Mouse (Mus musculus): ENCODE results near the gene Zfand2b. TPM values are rescaled to one million over a fixed set of nuclear protein-coding genes. Genes with fewer than 3 reads are reported as not detected.

Zfand2b gene
- polyA plus RNA-seq (2012; fragmentation: generic; extraction: Trizol), result 43.4 TPM

DNA sequence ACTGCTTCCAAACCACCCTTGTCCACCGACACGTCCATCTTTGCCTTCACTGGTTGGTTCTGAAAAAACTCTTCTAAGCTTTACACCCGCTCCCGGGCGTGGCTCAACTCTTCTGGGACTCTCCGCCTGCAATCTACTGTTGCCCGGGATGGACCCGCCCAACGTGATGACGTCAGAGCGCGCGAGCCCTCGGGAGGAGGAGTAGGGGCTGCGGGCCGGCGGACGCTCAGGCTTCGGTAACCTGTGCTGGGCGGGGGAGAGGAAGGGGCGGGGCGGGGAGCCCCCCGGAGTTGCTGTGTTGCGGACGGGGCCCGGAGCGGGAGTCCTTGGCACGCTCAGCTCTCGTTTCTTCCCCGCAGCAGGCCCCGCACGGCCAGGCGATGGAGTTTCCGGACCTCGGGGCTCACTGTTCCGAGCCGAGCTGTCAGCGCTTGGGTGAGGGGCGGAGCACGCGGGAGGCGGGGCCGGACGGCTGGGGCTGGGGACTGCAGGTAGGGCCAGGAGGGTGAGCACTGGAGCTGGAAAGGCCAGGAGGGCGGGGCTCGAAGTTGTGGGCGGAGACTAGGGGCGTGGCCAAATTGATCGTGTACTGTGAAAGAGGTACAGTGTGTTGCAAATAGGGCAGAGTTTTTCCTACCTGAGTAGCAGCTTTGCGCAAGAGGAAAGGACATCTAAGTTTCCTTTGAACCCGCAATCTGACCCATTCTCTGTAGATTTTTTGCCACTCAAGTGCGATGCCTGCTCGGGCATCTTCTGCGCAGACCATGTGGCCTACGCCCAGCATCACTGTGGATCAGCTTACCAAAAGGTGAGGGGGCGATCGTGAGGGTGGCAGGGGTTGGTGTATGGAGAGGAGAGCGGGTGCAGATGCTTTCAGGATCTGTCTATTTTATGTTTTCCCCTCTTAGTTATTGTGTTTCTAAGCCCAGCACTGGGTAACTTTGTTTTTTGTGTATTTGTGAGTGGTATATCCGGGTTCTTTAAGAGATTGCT is at the start of gene Zfand2b:
Gene Zfand2b, plus strand, starts transcription at position 175 of the 993 bp plus-strand sequence.
- Histone ChIP-seq H3K79me2 (ENCODE audit: control insufficient read depth, insufficient read depth) (no peaks in the 10 kb centered on the region), H3K27me3 (ENCODE audit: control insufficient read depth, insufficient read depth, insufficient read length) (no peaks in the 10 kb centered on the region), H3K36me3 (ENCODE audit: control insufficient read depth, insufficient read depth) (peaks cover 12% of the 10 kb centered on the region), H3K4me2 (ENCODE audit: low read depth) (peak within 1 kb of the TSS; percentile 94), H3ac (ENCODE audit: control insufficient read depth, insufficient read length) (peak within 1 kb of the TSS; percentile 26), H3K4me3 (peak within 1 kb of the TSS; percentile 37)
- TF ChIP-seq TCF3 (IDR thresholded peaks at IDR 0.05; ENCODE audit: insufficient read length, low read depth) (no peak), SRF (IDR thresholded peaks at IDR 0.05; ENCODE audit: control insufficient read depth, insufficient read length, low read depth) (no peak), REST (IDR thresholded peaks at IDR 0.05; ENCODE audit: insufficient read depth, insufficient read length) (no peak), MYOG (IDR thresholded peaks at IDR 0.05; ENCODE audit: control insufficient read depth in 1 of 3, insufficient read depth in 1 of 3, insufficient read length in 2 of 3, low read depth in 2 of 3) (no peak), CEBPB (IDR thresholded peaks at IDR 0.05; ENCODE audit: insufficient read depth, poor library complexity, severe bottlenecking) (no peak), USF1 (IDR thresholded peaks at IDR 0.05; ENCODE audit: low read depth) (no peak), POLR2AphosphoS2 (IDR thresholded peaks at IDR 0.05; ENCODE audit: insufficient read length, low read depth) (peak; percentile 70), E2F4 (IDR thresholded peaks at IDR 0.05; ENCODE audit: insufficient read depth) (no peak), POLR2A (IDR thresholded peaks at IDR 0.05; ENCODE audit: insufficient read length, low read depth) (peak; percentile 71), TCF12 (IDR thresholded peaks at IDR 0.05; ENCODE audit: insufficient read depth, poor library complexity, severe bottlenecking) (no peak), MAX (IDR thresholded peaks at IDR 0.05; ENCODE audit: low read depth) (no peak), MYOD1 (IDR thresholded peaks at IDR 0.05; ENCODE audit: control insufficient read depth in 1 of 3, insufficient read length in 2 of 3, low read depth in 2 of 3) (no peak)

- Histone ChIP-seq H3K36me3 (ENCODE audit: control insufficient read depth, insufficient read depth) (no peaks in the 10 kb centered on the region), H3ac (ENCODE audit: control insufficient read depth, insufficient read length) (no peak overlapping the region), H3K79me2 (ENCODE audit: control insufficient read depth, insufficient read depth) (no peaks in the 10 kb centered on the region), H3K27me3 (ENCODE audit: control insufficient read depth, insufficient read depth, insufficient read length) (no peaks in the 10 kb centered on the region), H3K4me2 (ENCODE audit: low read depth) (no peak overlapping the region), H3K4me3 (no peak overlapping the region)
- TF ChIP-seq E2F4 (IDR thresholded peaks at IDR 0.05; ENCODE audit: insufficient read depth), result no peak
- no peak for TF ChIP-seq TCF12 (IDR thresholded peaks at IDR 0.05; ENCODE audit: insufficient read depth, poor library complexity, severe bottlenecking)
- no peak for TF ChIP-seq TCF3 (IDR thresholded peaks at IDR 0.05; ENCODE audit: insufficient read length, low read depth)
- TF ChIP-seq REST (IDR thresholded peaks at IDR 0.05; ENCODE audit: insufficient read depth, insufficient read length), result no peak
- no peak for TF ChIP-seq USF1 (IDR thresholded peaks at IDR 0.05; ENCODE audit: low read depth)
- no peak for TF ChIP-seq POLR2AphosphoS2 (IDR thresholded peaks at IDR 0.05; ENCODE audit: insufficient read length, low read depth)
- no peak for TF ChIP-seq CEBPB (IDR thresholded peaks at IDR 0.05; ENCODE audit: insufficient read depth, poor library complexity, severe bottlenecking)
- no peak for TF ChIP-seq MAX (IDR thresholded peaks at IDR 0.05; ENCODE audit: low read depth)
- no peak for TF ChIP-seq MYOD1 (IDR thresholded peaks at IDR 0.05; ENCODE audit: control insufficient read depth in 1 of 3, insufficient read length in 2 of 3, low read depth in 2 of 3)
- TF ChIP-seq SRF (IDR thresholded peaks at IDR 0.05; ENCODE audit: control insufficient read depth, insufficient read length, low read depth), result no peak
- TF ChIP-seq MYOG (IDR thresholded peaks at IDR 0.05; ENCODE audit: control insufficient read depth in 1 of 3, insufficient read depth in 1 of 3, insufficient read length in 2 of 3, low read depth in 2 of 3), result no peak
Measured at GRCm38 (mm10) chr1:75122211-75122610, 46.2 kb upstream of the Zfand2b start.

- TF ChIP-seq POLR2AphosphoS2 (IDR thresholded peaks at IDR 0.05; ENCODE audit: insufficient read length, low read depth), result no peak
- peak in 1 of 3 experiments; percentile 32 for TF ChIP-seq MYOG (IDR thresholded peaks at IDR 0.05; ENCODE audit: control insufficient read depth in 1 of 3, insufficient read depth in 1 of 3, insufficient read length in 2 of 3, low read depth in 2 of 3)
- TF ChIP-seq SRF (IDR thresholded peaks at IDR 0.05; ENCODE audit: control insufficient read depth, insufficient read length, low read depth), result peak; percentile 21
- peak in 1 of 3 experiments; percentile 30 for TF ChIP-seq MYOD1 (IDR thresholded peaks at IDR 0.05; ENCODE audit: control insufficient read depth in 1 of 3, insufficient read length in 2 of 3, low read depth in 2 of 3)
- no peak for TF ChIP-seq CEBPB (IDR thresholded peaks at IDR 0.05; ENCODE audit: insufficient read depth, poor library complexity, severe bottlenecking)
- TF ChIP-seq POLR2A (IDR thresholded peaks at IDR 0.05; ENCODE audit: insufficient read length, low read depth), result peak; percentile 56
- TF ChIP-seq REST (IDR thresholded peaks at IDR 0.05; ENCODE audit: insufficient read depth, insufficient read length), result no peak
- TF ChIP-seq E2F4 (IDR thresholded peaks at IDR 0.05; ENCODE audit: insufficient read depth), result no peak
- no peak for TF ChIP-seq MAX (IDR thresholded peaks at IDR 0.05; ENCODE audit: low read depth)
- no peak for TF ChIP-seq USF1 (IDR thresholded peaks at IDR 0.05; ENCODE audit: low read depth)
- no peak for TF ChIP-seq TCF3 (IDR thresholded peaks at IDR 0.05; ENCODE audit: insufficient read length, low read depth)
- TF ChIP-seq TCF12 (IDR thresholded peaks at IDR 0.05; ENCODE audit: insufficient read depth, poor library complexity, severe bottlenecking), result no peak
- Histone ChIP-seq H3K79me2 (ENCODE audit: control insufficient read depth, insufficient read depth) (no peaks in the 10 kb centered on the region), H3ac (ENCODE audit: control insufficient read depth, insufficient read length) (peak within 1 kb of the TSS; percentile 21), H3K27me3 (ENCODE audit: control insufficient read depth, insufficient read depth, insufficient read length) (no peaks in the 10 kb centered on the region), H3K4me3 (peak within 1 kb of the TSS; percentile 46), H3K4me2 (ENCODE audit: low read depth) (peak within 1 kb of the TSS; percentile 84), H3K36me3 (ENCODE audit: control insufficient read depth, insufficient read depth) (no peaks in the 10 kb centered on the region)
Measured at GRCm38 (mm10) chr1:75124346-75125321, 43.8 kb upstream of the Zfand2b start, which contains the start of gene Nhej1. Nhej1 (minus strand) TSS chr1:75125200.

Data from myocyte (in vitro differentiated cells).